Mouse (Mus musculus) urinary bladder, postnatal 10 days (tissue): ENCODE measurements around the gene Rasa2.
"Not testable (repeated sequence)": the region's sequence is repeated elsewhere in the genome, so short reads cannot be mapped to it uniquely, and the experiment has no call there.

ENCODE experiments used
- DNase-seq: peaks from one replicate; pipeline ENCODE4 v3.0.0; 2022; ENCODE audit warnings: low spot score

Rasa2 gene

GRCm38 (mm10) chr9:96631389-96632072 lies at the start of gene Rasa2:
Gene Rasa2, minus strand, starts transcription at chr9:96631617.
- DNase-seq, result peak; percentile 68

GRCm38 (mm10) chr9:96678611-96679010 lies 47.2 kb upstream of the Rasa2 start:
- DNase-seq, result no peak

- DNase-seq, result not testable (repeated sequence)
Measured at GRCm38 (mm10) chr9:96677711-96678110, 46.3 kb upstream of the Rasa2 start.

GRCm38 (mm10) chr9:96676671-96677070 lies 45.3 kb upstream of the Rasa2 start:
- DNase-seq, result no peak

- no peak for DNase-seq
Measured at GRCm38 (mm10) chr9:96675763-96676640, 44.6 kb upstream of the Rasa2 start.

- DNase-seq, result no peak
Measured at GRCm38 (mm10) chr9:96675071-96675762, 43.8 kb upstream of the Rasa2 start.

GRCm38 (mm10) chr9:96674301-96674700 lies 42.9 kb upstream of the Rasa2 start:
- DNase-seq, result no peak

GRCm38 (mm10) chr9:96672466-96672865 lies 41.0 kb upstream of the Rasa2 start:
- no peak for DNase-seq

- DNase-seq, result no peak
Measured at GRCm38 (mm10) chr9:96671249-96671648, 39.8 kb upstream of the Rasa2 start.

GRCm38 (mm10) chr9:96669877-96670276 lies 38.5 kb upstream of the Rasa2 start:
- peak; percentile 80 for DNase-seq

- DNase-seq, result no peak
Measured at GRCm38 (mm10) chr9:96668628-96669027, 37.2 kb upstream of the Rasa2 start.

- DNase-seq, result no peak
Measured at GRCm38 (mm10) chr9:96660510-96661244, 29.3 kb upstream of the Rasa2 start.

GRCm38 (mm10) chr9:96659801-96660200 lies 28.4 kb upstream of the Rasa2 start:
- no peak for DNase-seq

- DNase-seq, result no peak
Measured at GRCm38 (mm10) chr9:96653538-96653937, 22.1 kb upstream of the Rasa2 start.

GRCm38 (mm10) chr9:96652763-96653162 lies 21.3 kb upstream of the Rasa2 start:
- no peak for DNase-seq

- DNase-seq, result no peak
Measured at GRCm38 (mm10) chr9:96650807-96651206, 19.4 kb upstream of the Rasa2 start.

- DNase-seq, result no peak
Measured at GRCm38 (mm10) chr9:96649924-96650323, 18.5 kb upstream of the Rasa2 start.

GRCm38 (mm10) chr9:96649362-96649761 lies 17.9 kb upstream of the Rasa2 start:
- no peak for DNase-seq

GRCm38 (mm10) chr9:96646668-96647295 lies 15.4 kb upstream of the Rasa2 start:
- no peak for DNase-seq

GRCm38 (mm10) chr9:96644840-96645239 lies 13.4 kb upstream of the Rasa2 start:
- no peak for DNase-seq

GRCm38 (mm10) chr9:96644002-96644401 lies 12.6 kb upstream of the Rasa2 start:
- not testable (repeated sequence) for DNase-seq
